Mouse (Mus musculus) olfactory bulb, adult 2 months (tissue): ENCODE data around the gene Galnt17.

Experiments used
- CTCF ChIP-seq: fragments of 200-500 bp; IDR thresholded peaks from 2 replicates; pipeline ENCODE4 v1.5.1; 2012; ENCODE audit warnings: low read depth, mild to moderate bottlenecking, low read length, moderate library complexity; ENCODE audit not compliant: insufficient read depth
- POLR2A ChIP-seq: fragments of 200-500 bp; IDR thresholded peaks from 2 replicates; pipeline ENCODE4 v1.6.1; 2012; ENCODE audit warnings: mild to moderate bottlenecking, low read depth, low read length, moderate library complexity; ENCODE audit not compliant: insufficient read depth

DNA sequence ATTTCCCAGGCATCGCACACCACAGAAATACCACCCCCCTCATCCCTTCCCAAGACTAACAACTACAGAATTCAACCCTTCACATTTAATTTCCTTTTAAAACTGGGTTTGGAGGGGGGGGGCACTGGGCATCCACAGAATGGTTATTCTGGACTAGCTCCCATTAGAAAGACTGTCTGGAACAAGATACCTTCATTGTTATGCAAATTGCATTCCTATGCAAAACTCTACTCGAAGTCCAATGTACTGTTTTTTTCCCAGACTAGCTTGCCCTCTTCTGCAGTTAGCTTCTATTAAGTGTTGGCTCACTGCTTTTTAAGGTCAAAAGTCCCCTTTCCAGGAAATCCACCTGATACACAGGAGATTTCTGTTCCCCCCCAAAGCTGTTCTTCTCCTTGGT lies 131.1 kb downstream of the Galnt17 start:
- TF ChIP-seq CTCF, result no peak
- TF ChIP-seq POLR2A, result no peak
